11 mouse cellular contexts compared by ENCODE assay signal in genomic region chr10:22360957-22361356, GRCm38 (mm10). TPM values are rescaled to one million over a fixed set of nuclear protein-coding genes. Genes with fewer than 3 reads are reported as not detected.
A peak's percentile ranks its signal among the peaks of the same experiment; 100 is the strongest.
DNase-seq lines count a peak whose midpoint lies in the region; ATAC-seq and TF ChIP-seq lines count a peak whose summit lies in the region.
"Not testable (repeated sequence)": the region's sequence is repeated elsewhere in the genome, so short reads cannot be mapped to it uniquely, and the experiment has no call there.
"Had no signal": no experiment of that assay in that cellular context is flagged by ENCODE, and none has a peak within 500 bp of the region (broad histone marks: within the 10 kb centered on the region; RNA-seq: fewer than 3 reads in every experiment).

No protein-coding gene starts in this region.

- peak overlapping the region; percentile 35; the same call in 1 of the 2 replicates for H3K4me2 ChIP-seq in limb, embryonic 12.5 days
- not testable (repeated sequence) for H3K4me2 ChIP-seq in liver, postnatal 0 days (ENCODE audit: low read depth, low read length)

- not testable (repeated sequence) for H3K36me3 ChIP-seq in limb, embryonic 12.5 days; liver, postnatal 0 days (replicated peaks; ENCODE audit: insufficient read depth, low read length)

- not testable (repeated sequence) for H3K27ac ChIP-seq in limb, embryonic 12.5 days; liver, postnatal 0 days (ENCODE audit: low read depth)

- not testable (repeated sequence) for H3K4me1 ChIP-seq in limb, embryonic 12.5 days (replicated peaks); liver, postnatal 0 days (ENCODE audit: insufficient read depth)

- H3K9me3 ChIP-seq in limb, embryonic 12.5 days; liver, postnatal 0 days (ENCODE audit: low read length): not testable (repeated sequence)

- not testable (repeated sequence) for H3K4me3 ChIP-seq in limb, embryonic 12.5 days (replicated peaks); liver, postnatal 0 days (ENCODE audit: low read depth, low read length)

- not testable (repeated sequence) for DNase-seq in liver, postnatal 0 days

- H3K27me3 ChIP-seq in limb, embryonic 12.5 days; liver, postnatal 0 days (ENCODE audit: insufficient read depth, low read length): not testable (repeated sequence)

- TF ChIP-seq EP300 in liver, postnatal 0 days (IDR thresholded peaks at IDR 0.05; ENCODE audit: low read depth), result not testable (repeated sequence)

- not testable (repeated sequence) for TF ChIP-seq CTCF in liver, postnatal 0 days (IDR thresholded peaks at IDR 0.05; ENCODE audit: low read depth)

- not testable (repeated sequence) for H3K9ac ChIP-seq in limb, embryonic 12.5 days (replicated peaks); liver, postnatal 0 days (replicated peaks)

- WGBS in limb, embryonic 12.5 days, result 43% methylated on average over 1 of the region's 2 CpGs
- 32% methylated on average over 2 of the region's 2 CpGs for WGBS in liver, postnatal 0 days (ENCODE audit: insufficient replicate concordance)

- ATAC-seq in common myeloid progenitor, adult 5-6 weeks (replicated peaks; ENCODE audit: low read depth, poor library complexity, severe bottlenecking), result peak; percentile 52
- peak; percentile 65 for ATAC-seq in granulocyte monocyte progenitor cell, adult 5-6 weeks (replicated peaks; ENCODE audit: poor library complexity, severe bottlenecking)
- not testable (repeated sequence) for ATAC-seq in limb, embryonic 12.5 days (ENCODE audit: insufficient number of reproducible peaks, insufficient read depth, low FRiP score, low TSS enrichment, low read depth)
- peak; percentile 8; the same call in 1 of the 2 replicates for ATAC-seq in liver, postnatal 0 days
- peak; percentile 48 for ATAC-seq in megakaryocyte progenitor cell, adult 5-6 weeks (replicated peaks; ENCODE audit: poor library complexity)

RNA-seq across cellular contexts. Expression of gene Raet1d, which starts 0.6 kb away (rescaled TPM):
- total RNA-seq in common myeloid progenitor, adult 5-6 weeks (2017), result not detected in 2 replicates
- not detected in 2 replicates for total RNA-seq in granulocyte monocyte progenitor cell, adult 5-6 weeks (2014; fragmentation: Nextera tagmentation)
- total RNA-seq in granulocyte monocyte progenitor cell, adult 5-6 weeks (2017), result not detected in 2 replicates
- 23.5 and 24.5 TPM in 2 replicates for polyA plus RNA-seq in limb, embryonic 12.5 days (2016; fragmentation: Nextera tagmentation; extraction: Ambion mirVana)
- 14.8 and 18.4 TPM in 2 replicates for polyA plus RNA-seq in liver, postnatal 0 days (2015; fragmentation: Nextera tagmentation; extraction: Ambion mirVana)
- not detected in 2 replicates for total RNA-seq in megakaryocyte progenitor cell, adult 5-6 weeks (2015)
- total RNA-seq in megakaryocyte progenitor cell, adult 5-6 weeks (2017), result not detected in 2 replicates
- total RNA-seq: adrenal gland, adult 18-20 months; adrenal gland, adult 8-10 months; adrenal gland, postnatal 36 days; G1E had no signal
- polyA plus RNA-seq: cerebellum, adult 2 months; erythroblast, embryonic 14.5 days; G1E had no signal
